Mouse (Mus musculus) CD4-positive helper T cell, adult 2 months (primary cell): ENCODE measurements around the gene Car10.
"Not testable (repeated sequence)": the region's sequence is repeated elsewhere in the genome, so short reads cannot be mapped to it uniquely, and the experiment has no call there.

Experiments
- DNase-seq: peaks from one replicate; pipeline ENCODE4 v3.0.0-alpha.2; 2012; ENCODE audit warnings: low read depth, missing footprints, low spot score

Car10 gene

DNA sequence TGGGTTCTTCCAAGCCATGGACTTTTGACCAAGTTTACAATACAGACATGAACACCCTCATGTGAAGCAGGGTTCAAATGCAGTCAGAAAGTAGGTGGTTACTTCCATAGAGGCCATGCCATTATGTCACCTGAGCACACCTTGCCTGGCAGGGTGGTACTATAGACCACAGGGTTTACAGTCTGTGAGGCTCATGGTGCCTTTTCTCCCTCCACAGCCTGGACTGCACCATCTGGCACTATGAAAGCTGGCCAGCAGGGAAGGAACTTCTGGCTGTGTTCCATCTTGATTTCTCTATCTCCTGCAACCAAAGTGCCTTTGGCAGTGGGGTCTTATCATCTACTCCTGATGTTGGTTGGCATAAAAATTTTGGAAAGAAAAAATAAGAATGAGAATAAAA lies 295.5 kb downstream of the Car10 start:
- DNase-seq = not testable (repeated sequence)

DNA sequence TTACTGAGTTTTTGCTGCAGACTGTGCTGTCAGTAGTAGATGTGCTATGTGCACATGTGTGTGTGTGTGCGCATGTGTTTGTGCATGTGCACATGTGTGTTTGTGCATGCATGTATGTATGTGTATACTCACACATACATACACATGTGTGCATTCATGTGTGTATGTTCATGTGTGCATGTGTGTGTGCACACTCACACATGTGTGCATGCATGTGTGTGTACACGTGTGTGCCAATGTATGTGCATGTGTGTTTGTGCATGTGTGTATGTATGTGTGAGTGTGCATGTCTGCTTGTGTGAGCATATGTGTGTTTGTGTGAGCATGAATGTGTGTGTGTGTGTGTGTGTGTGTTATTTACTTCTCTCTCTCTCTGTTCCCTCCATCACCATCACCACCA lies 298.5 kb downstream of the Car10 start:
- no peak for DNase-seq

DNA sequence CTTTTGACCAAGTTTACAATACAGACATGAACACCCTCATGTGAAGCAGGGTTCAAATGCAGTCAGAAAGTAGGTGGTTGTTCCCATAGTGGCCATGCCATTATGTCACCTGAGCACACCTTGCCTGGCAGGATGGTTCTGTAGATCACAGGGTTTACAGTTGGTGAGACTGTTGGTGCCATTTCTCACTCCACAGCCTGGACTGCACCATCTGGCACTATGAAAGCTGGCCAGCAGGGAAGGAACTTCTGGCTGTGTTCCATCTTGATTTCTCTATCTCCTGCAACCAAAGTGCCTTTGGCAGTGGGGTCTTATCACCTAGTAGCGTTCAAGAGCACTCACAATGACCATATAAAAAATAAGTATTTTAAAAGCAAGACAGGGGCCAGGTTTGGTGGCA lies 303.3 kb downstream of the Car10 start:
- DNase-seq = not testable (repeated sequence)

DNA sequence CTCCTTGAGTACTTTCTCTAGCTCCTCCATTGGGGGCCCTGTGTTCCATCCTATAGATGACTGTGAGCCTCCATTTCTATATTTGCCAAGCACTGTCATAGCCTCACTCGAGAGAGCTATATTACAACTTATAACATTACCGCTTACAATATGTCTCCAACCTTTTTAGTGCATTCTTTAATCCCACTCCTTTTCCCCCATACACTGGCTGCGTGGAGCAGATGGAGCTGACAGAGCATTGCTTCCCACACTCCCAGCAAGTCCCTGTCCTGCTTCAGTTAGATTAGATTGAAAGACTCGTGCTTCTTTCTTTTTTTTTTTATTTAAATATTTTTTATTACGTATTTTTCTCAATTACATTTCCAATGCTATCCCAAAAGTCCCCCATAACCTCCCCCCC lies 310.2 kb downstream of the Car10 start:
- DNase-seq = no peak

DNA sequence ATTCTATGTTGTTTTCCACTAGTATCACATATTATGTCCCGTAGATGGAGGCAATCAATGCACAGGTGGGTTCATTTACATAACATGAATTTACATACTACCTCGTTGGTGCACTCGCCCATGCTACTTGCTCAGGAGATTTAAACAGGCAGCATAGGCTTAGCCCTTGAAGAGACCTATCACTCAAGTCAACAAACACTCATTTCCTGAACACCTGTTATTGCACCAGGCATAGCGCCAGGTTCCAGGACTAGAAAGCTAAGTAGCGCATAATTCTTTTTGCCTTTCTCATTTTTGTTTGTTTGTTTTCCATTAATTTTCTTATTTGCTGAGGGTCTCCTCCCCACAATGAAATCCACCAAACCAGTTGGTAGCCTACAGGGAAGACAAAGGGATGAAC lies 333.7 kb downstream of the Car10 start:
- no peak for DNase-seq

DNA sequence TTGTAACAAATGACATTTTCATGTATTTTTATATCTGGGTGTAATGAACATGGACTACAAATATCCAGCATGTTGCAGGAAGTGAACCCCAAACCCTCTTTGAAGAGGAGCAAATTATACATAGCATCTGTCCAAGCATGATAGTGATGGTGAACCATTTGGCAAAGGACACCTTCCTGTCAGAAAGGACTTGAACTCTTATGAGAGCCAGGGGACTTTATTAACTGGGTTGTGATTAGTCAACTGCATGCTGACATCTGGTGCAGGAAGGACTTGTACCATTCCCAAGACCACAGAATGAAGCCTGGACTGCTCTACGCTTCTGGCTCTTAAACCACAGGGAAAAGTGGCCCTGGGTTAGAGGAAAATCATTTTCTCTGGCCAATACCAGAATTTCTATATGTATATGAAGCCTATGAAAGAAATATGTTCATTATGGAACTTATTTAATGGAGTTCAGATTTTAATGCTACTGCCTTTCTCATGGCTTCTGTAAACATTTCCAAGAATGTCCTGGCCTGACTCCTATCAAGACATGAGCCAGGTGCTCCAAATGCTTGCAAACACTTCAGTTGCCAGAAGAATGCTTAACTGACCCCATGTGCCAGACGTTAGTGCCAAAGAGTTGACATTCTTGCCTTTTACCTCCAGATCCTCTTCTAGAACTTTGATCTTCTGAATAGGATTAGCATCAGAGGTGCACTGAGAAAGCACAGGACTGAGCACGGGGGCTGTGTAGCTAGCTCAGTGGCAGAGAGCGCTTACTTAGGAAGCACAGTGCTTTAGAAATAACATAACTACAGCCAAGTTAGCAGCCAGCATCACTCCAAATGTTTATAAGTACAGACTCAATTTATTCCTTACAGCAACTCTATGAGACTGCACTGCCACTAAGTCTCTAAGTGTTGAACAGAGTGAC lies 337.4 kb downstream of the Car10 start:
- DNase-seq = no peak

DNA sequence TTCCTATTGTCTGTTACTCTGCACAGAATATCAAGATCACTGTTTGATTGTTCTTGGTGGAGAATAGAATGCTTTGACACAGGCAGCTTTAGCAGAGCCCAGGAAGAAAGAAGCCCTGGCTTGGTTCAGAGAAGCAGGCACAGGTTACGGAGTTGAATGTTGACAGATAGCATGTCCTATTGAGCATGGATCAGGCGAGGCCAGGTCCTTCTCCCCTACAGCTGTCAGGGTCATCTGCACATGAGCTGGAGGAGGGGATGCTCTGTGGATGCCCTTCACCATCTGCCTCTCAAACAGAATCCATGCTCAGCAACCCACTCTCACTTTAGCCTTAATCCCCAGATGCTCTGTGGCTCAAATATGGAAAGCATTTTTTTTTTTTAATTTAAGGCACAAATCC lies 339.1 kb downstream of the Car10 start:
- DNase-seq = no peak

DNA sequence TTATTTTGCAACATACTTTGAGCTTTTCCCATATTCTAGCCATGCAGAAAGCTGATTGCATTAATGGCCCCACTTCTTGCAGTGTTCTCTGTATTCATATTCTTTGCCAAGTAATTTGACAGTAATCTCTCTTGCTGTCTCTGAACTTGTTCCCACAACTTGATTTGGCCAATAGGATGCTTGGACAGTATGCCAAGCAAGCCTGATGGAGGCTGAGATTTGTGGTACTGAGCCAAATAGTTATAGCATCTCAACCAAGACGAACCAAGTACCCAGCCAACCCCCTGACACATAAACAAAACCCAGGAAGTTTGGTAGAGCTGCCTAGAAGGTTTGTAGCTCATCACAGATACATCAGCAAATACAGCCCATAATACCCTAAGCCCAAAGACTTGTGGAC lies 342.6 kb downstream of the Car10 start:
- no peak for DNase-seq

DNA sequence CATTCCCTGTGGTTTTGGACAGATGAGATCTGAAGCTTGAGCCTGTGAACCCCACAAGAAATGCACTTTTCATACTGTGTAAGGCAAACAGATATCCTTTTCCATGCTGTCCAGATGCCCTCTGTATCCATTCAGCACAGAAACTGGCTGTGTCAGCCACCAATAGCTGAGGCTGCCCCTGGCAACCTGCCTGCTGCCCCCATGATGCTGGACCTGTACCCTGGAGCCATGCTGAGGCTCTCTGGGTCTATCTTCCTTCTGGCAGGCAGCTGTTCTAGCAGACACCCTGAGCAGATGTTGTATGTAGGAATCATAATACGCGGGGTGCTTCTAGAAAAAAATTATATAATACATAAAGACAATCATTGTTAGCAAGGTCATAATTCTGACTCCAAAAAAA lies 345.9 kb downstream of the Car10 start:
- DNase-seq = no peak

DNA sequence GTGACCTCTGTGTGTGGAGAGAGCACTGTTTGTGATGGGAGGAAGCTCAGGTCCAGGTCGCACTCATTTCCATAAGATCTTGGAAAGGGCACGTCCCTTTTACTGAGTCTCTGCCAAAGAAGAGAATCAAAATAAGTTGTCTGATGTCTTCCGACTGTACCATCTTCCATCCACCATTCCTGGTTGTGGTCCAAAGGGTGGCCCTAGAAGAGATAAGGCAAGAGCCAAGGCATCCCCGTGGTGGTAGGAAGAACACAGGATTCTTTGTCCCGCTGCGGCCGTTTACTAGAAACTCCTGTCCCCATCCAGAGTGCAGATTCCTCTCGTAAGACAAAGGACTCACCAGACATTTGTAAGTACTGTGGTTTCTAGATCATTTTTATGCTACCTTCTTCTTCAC lies 346.9 kb downstream of the Car10 start:
- DNase-seq = no peak

DNA sequence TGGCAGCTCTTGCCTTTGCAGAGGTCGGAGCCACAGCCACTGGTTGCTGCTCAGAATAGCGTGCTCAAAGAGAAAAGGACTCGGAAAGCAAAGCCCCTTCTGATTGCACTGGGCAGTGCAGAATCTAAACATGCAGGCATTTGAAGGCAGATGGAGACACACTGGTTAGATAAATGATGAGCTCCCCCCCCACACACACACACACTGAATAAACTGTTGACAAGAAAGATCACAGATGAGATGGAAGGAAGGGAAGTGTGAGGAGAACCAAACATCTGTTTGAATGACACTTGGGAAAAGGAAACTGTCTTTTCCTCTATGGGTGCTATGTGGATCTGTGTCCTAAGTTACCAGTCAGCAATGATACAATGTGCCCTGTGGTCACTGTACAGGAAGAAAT lies 349.7 kb downstream of the Car10 start:
- DNase-seq = no peak

DNA sequence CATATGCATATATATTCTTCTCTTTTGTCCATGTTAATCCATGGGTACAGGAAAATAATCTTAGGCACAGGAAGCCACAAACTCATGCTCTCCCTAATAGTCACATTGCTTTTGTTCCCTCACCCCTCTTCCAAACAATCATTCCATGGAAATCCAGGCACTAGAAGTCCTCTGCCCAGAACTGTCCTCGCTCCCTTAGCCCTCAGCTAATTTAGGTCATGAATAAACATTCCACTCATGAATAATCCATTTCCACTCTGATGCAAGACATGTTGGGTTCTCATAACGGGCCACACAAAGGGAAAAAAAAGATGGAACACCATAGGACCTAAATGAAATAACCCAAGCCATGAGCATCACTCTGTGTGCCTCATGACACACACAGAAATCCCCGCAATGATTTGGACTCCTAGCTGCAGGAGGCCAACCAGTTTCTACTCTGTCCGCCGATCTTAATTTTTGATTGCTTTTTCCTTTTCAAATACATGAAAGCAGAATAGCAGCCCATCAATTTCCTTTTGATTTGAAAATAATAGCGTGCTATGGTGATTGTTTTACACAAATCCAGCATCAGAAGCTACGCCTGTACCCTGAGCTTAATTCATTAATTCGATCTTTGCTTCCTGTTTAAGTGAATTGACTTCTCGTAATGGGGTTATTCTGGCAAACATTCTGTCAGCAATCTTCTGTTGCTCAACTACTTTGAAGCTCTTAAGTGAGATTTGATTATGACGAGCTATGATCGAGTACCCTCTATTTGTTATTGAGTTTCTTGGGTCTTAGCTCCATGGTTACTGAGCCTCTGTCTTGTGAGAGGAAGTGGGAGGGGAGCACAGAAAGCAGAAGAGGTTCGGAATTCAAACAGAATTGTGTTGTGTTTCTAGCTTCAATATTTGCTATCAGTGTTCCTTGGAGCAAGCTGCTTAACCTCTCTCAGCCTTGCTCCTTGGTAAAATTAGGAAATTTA lies 350.7 kb downstream of the Car10 start:
- no peak for DNase-seq

DNA sequence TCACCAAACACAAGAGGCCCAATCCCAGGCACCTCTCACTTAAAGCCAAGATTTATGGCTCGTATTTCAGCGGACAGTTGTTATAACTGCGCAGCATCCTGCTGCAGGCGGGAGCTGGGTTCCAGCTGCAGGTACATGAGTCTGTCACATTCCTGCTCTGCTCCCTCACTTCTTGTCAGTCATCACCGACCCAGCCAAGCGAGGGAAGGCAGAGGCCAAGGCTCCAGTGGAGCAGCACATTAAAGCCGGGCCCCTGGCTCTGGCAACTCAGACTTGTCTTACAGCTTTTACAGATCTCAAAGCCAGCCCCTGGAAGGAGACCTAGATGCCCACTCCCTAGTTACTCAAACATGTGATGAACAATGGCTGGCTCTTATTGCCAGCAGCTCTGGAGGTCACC lies 352.7 kb downstream of the Car10 start:
- DNase-seq = no peak

DNA sequence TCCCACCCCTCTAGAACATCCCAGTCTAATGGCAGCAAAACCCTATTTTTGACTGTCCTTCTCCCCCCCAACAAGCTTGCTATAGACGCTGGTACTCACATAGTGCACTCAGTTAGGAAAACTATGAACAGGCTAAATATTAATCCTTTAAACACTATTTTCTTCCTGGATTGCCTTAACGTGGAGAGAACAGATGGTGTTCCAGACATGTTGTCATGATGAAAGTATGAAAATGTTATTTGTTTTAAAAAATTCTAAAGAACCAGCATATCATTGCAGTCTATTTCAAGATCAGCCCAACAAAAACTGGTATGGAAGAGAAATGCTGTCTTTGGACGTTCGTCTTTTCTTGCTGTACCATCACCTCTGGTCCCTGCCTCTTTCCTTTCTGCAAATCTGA lies 368.4 kb downstream of the Car10 start:
- no peak for DNase-seq

DNA sequence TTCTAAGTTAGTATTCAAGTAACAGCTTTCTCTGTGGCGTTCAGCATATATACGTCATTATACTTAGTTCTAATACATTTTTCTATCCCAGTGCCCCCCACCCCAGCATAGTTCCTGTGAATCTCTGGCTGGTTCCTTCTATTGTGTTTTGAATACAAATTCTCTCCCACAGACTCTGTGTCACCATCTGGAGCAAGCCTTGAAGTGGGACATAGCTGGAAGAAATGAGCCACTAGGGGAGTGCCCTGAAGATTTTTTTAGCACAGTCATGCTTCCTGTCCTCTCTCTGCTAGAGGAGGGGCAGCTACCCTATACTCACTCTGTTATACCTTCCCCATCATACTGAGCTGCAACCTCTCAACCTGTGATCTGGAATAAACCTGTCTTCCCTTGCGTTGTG lies 369.9 kb downstream of the Car10 start:
- DNase-seq = no peak

DNA sequence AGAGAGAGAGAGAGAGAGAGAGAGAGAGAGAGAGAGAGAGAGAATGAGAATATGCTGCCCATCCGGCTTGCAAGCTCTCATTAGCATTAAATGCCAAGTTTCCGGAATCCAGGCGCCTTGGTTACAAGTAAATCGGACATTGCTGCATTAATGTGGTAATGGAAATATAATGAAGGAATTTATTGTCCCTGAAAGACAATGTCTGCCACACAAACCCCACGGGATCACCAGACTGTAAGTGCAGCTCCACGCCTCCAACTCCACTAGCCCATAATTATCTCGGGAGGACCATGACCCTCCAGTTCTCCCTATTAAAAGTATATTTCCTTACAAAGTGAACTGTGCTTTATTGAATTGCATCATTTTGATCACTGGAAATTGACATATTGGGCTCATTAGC lies 372.9 kb downstream of the Car10 start:
- no peak for DNase-seq

DNA sequence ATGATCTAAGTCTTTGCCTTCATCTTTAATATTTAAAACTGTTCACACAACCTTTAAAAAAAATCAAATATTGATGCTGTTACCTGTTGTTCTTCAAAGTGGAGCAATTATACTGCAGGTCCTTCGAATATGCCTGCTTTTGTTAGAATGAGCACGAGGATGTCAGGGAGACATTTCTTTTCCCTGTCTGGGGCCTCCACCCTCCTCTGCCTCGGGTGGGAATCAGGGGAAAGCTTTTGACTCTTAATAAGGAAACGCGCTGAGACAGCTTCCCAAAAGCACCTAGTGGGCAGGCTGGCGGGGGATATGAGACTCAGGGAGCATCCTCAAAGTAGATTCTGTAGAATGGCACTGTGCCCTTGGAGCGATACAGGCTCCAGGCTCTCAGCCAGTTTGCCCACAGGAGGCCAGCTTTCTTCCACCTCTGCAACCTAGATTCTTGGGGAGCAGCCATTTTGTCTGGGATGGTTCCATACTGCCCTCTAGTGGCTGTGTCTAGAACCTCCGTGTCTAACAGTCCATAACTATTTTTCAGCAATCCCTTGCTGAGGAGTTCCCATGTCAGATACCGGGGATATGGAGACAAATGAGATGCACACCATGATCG lies 373.8 kb downstream of the Car10 start:
- no peak for DNase-seq

DNA sequence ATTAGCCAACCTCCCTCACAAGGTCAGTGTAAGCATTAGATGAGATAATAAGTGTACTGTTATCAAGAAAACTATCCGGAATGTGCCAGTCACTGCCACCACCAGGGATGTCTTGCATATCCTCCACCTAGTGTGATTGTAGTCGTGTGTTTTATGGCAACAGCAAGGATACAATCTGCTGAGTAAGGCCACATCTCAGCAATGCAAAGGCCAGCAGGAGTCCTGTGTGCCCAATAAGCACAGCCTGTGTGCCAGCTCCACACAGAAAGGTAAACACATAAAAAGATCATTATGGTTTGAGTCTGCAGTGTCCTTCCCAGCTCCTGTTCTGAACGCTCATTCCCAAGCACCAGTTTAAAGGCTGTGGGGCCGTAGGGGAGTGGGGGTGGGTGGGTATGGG lies 386.8 kb downstream of the Car10 start:
- DNase-seq = no peak

DNA sequence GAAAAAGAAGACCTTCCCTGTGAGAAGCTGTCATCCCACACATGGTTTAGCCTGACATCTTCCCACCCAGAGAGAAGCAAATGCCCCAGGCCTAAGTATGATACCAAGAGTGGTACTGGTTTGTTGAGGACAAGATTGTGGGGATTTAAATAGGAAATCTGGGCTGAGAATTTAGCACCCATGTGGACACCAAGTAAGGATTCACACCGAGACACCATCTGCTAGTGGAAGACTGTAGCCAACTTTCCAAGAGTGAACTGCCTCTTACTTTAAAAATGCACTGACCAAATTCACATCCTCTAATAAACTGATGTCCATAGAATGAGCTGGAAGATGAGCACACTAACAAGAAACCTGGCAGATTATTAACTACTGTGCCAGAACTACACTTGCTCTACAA lies 389.2 kb downstream of the Car10 start:
- no peak for DNase-seq

DNA sequence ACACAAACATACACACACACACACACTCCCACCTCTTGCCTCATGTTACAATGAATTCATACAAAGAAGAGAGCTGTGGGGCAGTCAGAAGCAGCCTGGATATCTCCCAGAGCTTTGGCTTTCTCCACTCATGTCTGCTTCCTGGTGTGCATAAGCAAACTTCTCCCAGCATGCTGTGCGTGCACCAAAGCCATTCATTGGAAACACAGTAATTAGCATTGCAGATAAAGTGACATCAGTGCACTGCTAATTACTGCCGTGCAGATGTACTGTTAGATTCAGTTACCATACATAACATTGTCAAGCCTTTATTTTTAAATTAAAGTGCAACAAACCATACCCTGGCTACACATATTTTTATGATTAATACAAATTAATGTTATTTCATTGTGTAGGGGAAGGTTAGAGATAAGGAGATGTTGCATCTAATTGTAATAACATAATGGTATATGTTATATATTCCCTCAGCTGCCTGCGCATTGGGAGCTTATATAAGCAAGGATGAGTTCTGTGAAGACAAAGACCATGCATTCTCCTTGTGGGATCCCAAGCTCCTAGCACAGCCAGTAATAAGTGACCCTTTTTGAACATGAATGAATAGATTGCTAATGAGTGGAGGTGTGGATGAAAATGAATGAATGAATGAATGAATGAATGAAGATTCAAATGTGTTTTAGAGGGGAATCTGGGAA lies 390.2 kb downstream of the Car10 start:
- DNase-seq = no peak

DNA sequence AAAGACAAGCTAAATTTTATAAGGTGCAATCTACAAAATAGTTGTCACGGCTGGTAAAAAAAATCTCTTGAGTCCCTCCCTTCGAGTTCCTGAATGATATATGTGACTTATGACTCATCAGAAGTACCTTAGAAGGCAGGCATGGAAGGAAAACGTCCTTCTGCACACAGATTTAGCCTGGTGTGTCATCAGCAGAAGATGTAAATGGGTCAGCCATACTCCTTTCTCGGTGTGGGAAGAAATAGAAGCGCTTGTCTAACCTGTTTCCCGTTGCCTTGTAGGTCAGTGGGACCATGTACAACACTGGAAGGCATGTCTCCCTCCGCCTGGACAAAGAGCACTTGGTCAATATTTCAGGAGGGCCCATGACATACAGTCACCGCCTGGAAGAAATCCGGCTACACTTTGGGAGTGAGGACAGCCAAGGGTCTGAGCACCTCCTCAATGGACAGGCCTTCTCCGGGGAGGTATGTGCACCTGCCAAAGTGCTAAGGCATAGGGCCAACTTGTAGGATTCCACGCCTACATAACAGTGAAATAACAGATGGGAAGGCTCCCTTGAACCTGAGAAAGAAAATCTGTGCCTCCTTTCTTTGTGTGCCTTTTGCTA lies 392.5 kb downstream of the Car10 start:
- no peak for DNase-seq
